Mouse (Mus musculus): ENCODE data around the gene Hs6st3.

The Hs6st3 gene

DNA sequence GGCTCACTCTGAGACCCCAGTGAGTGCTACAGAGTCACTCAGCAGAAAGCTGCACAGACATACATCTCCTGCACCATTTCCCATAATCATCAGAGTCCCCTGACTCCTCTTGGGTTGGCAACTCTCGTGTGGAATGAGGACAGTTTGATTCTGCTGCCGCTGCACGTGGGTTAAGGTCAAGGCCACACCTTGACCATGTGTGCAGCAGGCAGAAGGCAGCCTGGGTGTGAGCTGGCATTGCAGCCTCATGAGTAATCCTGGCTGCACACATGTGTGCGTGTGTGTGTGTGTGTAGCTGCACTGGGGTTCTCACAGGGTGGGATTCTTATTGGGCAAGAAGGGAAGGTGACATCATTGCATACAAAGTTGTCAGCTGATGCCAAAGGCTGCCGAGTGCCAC, 677.5 kb downstream of the Hs6st3 start:
- DNase-seq = no peak

DNA sequence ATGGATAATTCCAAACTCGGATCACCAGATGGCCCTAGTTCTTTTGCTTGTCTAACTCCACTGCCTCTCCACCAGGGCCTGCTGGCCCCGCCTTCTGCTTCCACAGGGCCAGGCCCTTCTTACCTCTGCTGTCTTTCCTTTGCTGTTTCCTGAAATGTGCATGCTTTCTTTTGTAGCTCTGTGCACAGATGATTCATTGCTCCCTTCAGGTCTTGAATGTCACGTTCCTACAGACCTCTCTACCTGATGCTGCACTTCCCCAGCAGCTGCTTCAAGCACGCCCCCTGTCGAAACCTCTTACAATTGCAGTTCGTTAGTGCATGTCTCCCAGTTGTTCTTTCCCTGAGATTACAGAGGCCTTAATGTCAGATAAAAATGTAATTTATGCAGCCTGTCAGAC, 682.4 kb downstream of the Hs6st3 start:
- DNase-seq = peak; percentile 15 to 20

DNA sequence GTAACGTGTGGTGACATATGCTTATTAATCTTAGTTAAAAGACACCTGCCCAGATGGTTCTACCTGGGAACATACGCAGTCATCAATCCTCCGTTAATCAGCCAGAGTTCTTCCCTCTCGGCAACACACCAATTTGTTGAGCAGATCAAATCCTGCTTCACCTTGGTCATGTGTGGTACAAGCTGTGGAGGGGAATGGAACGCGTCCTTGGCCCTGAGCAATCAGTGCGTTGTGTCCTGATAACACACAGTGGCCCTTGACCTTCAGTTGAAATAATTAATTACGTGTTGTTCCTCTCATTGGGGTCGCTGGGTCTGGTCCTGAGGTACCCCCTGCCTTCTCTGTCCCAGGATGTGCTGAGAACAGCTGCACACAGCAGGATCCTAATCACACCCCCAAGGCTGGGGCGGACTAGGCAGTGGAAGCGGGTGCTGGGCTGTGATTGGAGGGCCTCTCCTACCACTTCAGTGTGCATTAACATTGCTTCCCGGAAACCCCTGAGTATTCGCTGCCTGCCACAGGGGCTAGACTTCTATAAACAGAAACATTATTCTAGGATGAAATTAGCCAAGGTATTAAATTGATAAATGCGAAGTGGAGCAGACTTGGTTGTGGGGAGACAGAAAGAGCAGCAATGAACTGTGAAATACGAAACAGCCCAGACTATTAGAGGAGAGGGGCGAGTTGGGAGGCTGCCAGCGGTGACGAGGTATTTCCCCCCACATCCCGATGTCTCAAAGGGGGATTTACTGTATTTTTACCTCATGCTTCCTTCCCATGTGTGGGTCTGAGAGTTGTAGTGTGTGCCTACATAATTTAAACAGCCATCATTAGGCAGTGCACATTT, 693.2 kb downstream of the Hs6st3 start:
- DNase-seq = no peak

DNA sequence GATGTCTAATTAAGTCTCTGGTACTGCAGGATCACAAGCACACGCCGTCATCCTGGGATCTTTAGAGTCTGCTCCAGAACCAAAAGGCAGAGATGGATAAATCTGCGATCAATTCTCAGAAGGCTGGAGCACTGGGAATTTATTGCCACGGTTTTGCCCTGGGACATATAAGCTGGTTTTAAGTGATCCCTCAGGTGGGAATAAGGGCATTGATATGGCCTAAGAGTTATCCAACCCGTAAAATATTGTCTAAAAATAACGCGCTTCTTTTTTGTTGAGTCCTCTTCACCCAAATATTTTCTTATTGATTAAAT, 693.8 kb downstream of the Hs6st3 start:
- DNase-seq = no peak

DNA sequence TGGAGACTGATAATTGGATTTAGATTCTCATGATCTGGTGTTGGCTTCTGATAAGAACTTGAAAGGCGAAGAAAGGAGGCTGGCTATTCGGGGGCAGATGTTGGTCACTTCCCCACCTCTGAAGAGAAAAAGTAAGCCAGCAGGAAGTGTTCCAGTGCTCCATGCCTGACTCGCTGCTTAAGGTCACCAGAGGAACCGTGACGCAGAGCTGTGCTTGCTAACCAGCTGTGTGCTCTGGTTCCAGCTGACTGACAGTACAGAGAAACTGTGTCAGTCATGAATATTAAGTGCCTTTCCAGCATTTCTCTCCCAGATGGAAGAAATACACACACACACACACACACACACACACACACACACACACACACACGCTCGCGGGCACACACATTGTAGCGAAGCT, 694.8 kb downstream of the Hs6st3 start:
- no peak for DNase-seq

DNA sequence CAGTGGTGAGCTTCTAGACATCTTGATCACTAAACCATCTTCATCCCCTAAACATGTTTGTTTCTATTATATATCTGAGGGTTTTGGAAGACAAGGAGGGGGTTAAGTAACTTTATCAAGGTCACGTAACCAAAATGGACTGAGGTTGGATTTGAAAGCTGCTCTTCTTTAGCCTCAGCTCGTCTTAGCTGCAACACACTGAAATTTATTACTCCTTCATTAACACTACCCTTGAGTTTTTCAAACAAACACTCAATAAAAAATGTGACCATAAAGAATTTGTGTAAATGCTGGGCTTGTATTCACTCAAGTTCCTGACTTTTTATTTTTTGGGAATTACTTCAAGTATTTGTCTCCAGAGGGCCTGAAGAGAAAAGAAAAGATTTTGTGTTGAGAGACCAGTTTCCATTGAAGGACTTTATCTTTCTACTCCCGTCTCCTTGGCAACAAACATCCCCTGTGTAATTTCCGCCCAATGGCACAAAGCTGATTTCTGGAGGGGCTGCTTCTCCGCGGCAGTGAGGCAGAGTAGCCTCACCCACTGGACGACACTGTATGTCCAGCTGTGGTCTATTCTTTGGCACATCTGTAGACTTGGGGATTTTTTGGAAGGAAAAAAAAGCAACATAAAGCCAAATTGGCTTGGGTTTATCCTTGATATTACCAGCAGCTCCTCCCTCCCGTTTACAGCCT, 696.0 kb downstream of the Hs6st3 start:
- DNase-seq = no peak

DNA sequence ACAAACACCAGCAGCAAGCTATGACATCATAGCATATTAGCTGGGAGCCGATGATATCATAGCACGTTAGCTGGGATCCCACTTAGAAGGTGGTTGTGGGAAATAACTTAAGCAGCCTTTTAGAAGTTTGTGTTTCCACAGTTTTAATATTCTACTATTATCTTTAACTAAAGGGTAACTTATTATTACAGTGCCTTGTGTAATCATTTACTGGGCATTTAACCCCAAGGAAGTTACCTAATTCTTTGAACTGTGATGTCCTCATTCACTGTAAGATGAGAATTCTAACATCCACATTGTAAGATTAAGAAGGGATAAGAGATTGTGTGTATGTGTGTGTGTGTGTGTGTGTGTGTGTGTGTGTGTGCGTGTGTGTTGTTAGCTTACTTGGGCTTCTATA, 697.9 kb downstream of the Hs6st3 start:
- no peak for DNase-seq

DNA sequence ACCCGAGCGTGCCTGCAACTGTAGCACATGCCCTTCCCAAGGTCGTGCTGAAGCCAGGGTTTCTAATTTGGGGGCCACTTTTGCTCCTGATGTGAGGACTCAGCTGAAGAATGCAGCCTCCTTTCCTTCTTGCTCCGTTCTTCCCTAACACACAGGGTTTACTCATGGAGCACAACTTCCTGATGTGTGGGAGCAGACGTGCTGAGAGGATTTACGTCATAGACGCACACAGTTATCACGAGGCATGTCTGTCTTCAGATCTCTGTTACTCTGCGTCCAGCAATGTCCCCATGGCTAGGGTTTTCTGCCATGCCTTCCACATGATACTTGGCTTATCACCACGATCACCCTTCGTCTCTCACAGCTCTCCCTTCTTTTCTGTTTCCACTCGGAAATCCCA, 709.4 kb downstream of the Hs6st3 start:
- DNase-seq = no peak

DNA sequence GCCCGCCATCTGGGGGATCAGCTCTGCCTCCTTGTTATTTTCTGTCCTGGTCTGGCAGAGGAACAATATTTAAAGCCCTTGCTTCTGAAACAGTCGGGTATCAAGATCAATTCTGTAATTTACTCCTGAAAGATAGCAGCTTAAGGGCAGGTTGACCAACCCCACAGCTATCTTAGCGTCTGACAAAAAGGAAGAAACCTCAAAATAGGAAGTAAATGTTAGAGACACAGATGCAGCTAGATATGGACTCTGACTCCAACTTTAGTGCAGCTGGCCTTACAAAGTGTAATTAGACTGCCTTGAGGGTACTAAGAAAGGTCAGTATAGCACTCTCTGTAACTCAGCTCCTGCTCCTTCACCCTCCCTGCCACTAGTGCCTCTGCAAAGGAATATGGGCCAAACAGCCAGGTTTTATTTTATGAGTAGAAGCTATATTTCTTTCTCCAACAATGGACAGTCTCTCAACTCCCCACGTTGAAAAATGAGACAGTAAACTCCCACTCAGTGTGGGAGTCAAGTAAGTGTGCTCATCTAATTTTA, 710.7 kb downstream of the Hs6st3 start:
- DNase-seq = no peak

DNA sequence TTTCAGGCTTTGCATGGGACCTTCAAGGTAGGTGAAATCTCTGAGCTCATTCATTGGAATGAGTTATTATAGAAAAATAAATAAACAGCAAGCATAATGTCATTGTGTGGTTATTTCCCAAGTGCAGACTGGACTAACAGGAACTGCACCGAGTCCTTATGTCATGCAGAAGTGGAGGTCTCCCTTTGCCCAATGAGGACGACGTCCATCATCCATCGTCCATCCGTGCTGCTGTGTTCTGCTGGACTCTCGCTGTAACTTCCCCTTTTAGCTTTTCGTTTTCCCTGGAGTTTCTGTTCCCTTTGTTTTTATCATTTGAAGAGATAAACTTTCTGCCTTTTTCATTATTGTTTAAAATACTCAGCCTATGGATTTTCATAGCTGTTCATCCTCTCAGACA, 711.2 kb downstream of the Hs6st3 start:
- no peak for DNase-seq

DNA sequence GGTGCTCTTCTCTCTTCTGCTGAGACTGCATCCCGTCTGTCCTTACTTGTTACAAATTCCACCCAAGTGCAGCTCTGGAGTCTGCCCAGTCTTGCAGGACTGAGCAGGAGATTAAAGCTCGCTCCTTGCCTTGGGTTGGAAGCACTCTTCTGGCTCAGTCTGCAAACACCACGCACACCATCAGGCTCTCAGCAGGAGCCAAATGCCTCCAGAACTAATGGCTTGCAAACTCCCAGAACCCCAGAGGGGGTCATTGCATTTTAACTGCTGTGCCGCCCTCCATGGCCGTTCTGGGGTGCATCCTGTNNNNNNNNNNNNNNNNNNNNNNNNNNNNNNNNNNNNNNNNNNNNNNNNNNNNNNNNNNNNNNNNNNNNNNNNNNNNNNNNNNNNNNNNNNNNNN, 714.0 kb downstream of the Hs6st3 start:
- DNase-seq = peak; percentile 43 to 48

DNA sequence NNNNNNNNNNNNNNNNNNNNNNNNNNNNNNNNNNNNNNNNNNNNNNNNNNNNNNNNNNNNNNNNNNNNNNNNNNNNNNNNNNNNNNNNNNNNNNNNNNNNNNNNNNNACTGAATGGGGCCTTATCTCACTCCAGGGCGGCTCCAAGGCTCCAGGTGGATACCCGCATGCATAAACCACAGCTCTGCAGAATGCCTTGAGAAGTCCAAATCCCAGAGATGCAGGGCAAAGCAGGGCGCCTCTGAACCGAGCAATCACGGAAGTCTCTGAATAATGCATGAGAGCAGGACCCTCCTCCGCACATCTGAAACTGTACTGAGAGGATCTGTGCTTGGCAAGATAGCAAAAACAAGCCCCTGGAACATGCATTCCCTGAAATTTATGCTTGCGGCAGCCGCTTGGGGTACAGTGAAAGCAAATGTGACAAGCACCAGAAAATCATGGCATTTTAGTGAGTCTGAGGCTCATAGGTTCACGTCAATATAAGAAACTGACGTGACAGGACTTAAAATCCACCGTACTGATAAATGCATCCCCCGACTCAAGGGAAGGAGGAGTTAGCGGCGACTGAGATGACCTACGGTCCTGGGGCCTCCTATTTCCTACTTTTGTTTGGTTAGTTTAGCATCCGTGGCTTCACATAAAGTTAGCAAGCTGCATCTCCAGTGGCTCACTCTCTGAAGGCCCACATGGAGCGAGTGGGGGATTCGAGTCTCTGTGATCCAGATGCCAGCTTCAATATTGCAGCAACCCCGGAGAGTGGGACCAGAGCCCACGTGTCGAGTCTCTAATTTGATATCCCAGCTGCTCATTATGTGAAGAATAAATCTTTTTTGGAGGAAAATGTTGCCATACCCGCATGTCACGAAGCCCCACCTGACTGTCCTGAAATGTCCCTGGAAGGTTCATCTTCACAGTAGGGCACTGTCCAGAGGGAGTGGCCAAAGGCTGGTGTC, 719.5 kb downstream of the Hs6st3 start:
- peak; percentile 8 to 19 for DNase-seq

DNA sequence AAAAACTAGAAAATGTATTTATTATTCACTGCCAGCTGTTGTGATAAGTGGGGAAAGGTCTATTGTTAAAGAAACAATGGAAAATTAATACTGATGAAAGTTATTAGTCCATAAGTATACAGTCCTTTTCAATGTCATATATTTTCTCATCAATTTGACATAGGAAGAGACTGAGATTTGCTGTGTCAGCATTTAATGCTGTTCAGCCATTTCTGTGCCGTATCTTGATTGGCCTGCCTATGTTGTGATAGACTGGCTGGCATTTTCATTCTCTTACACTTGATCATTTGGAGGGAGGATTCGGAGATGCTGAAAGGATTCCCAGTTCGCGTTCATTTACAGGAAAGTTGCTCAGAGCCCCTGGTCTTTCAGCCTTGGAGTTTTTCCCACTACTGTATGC, 735.5 kb downstream of the Hs6st3 start:
- DNase-seq = no peak

DNA sequence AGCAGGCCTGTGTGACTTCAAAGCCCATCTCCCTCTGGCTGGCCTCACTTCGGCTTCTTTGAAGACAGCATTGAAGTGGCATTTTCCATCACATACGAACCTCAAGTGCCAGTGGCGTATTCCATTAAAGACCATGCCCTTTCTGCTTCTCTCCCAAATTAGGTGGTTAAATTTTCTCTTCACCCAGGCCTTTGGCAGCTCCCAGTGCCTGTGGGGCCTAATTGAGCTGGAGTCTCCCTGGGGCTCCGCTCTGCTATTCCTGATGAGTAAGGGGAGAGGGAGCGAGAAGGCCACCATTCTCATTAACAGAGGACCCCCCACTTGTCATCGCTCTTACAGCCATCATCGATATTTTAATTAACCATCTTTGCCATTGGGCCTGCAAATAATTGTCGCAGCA, 754.8 kb downstream of the Hs6st3 start:
- no peak for DNase-seq

DNA sequence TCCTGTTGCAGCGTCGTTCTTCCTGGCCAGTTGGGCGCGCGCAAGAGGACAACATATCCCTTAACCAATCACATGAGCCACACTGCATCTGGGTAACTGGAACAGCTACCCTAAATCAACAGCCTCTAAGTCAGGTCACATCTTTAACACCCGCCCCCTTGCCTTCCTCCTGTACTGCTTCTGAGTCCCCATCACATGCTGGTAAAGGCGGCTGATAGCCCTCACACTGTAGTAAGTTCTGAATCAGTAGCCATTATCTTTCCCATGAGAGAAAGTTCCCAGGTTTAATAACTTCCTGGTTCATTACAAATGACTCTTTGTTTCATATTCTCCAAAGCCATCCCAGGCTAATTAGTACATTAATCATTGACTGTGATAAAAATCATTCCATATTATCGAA, 757.0 kb downstream of the Hs6st3 start:
- DNase-seq = no peak

DNA sequence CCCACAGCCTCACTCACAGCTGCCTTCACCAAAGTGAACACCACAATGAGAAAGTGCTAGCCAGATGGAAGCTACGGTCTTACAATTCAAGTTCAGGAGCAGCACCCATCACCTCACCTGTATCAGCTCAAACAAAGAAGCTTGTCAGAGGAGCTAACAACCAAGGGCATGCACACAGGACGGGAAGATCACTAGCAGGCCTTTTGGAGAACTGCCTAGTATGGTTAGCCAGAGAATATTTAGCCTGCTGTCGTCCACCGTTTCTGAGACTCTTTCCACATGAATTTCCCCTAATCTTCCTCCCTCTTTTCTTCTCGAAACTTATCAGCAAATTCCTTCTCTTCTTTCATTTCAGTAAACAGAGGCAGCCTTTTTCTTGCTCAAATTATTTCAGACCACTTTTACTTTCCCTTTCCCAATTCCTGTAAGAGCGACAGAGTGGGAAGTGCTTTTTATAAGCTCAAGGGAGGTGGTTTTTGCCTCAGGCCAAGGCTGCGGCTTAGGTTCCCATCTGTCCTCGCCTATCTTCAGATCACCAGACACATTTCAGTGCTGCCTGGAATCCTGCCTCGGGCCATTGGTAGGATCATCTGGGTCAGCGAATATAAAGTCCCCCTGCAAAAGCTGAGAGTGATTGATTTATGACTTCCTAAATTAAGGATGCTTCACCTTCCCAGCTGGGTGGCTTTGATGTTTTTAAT, 757.8 kb downstream of the Hs6st3 start:
- peak in 1 of 2 experiments; percentile 5 for DNase-seq

DNA sequence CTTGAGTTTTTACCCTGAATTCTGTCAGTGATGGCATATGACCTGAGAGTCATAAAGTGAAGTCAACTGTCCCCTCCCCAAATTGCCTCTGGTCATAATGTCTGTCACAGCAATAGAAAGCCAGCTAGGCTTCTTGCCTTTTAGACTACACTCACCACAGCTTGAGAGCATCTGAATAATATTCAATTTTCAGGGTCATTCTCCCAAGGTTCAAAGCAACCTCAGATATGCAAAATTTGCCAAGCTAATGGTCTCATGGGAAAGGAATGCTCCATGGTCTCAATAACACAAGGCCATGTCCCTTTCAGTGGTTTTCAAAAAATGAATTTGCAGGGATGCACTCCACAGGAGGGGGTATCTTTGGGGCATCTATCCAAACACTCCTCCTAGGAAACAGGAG, 764.3 kb downstream of the Hs6st3 start:
- DNase-seq = no peak

DNA sequence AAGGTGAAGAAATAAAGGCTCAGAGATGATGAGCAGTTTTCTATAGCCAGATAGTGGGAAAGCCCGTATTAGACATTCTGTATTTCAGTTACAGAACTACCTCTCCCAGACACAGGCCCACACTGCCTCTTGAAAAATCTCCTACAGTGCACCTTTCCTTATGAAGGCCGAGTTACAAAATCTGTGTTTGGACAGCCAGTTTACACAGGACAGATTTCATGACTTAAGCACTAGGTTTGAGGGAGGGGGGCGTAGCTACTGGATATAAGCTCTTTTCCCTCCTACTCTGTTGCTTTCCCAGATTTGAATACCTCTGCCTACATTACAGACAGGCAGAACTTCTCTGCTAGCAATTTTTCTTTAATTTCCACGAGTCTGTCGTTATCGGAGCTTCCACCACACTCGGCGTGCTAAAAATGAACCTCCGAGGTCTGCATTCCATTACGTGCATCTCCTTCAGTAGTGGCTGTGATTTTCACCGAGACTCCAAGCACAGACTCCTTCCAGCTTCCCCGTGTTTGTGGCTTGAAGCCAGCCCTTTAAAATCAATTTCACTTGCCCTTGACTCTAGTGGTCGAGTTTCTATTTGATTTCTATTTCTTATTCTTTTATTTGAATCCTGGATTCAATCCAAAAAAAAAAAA, 770.0 kb downstream of the Hs6st3 start:
- DNase-seq = no peak

DNA sequence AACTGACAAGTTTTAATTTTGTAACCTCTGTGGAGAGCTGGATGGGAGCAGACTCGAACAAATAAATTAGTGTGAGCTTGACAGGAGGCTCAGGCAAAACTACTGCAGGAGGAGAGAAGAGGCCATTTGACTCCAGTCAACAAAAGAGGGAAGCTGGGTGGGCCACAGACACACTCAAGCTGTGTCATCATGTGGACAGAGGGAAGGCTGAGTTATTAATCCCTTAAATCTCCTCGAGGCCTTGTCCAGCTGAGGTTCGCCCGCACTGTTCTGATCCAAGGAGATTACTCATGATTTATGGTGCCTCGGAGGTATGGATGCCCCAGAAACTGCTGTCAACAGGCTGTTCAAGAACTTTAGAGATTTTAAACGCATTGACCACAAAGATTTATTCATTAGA, 776.4 kb downstream of the Hs6st3 start:
- no peak for DNase-seq

DNA sequence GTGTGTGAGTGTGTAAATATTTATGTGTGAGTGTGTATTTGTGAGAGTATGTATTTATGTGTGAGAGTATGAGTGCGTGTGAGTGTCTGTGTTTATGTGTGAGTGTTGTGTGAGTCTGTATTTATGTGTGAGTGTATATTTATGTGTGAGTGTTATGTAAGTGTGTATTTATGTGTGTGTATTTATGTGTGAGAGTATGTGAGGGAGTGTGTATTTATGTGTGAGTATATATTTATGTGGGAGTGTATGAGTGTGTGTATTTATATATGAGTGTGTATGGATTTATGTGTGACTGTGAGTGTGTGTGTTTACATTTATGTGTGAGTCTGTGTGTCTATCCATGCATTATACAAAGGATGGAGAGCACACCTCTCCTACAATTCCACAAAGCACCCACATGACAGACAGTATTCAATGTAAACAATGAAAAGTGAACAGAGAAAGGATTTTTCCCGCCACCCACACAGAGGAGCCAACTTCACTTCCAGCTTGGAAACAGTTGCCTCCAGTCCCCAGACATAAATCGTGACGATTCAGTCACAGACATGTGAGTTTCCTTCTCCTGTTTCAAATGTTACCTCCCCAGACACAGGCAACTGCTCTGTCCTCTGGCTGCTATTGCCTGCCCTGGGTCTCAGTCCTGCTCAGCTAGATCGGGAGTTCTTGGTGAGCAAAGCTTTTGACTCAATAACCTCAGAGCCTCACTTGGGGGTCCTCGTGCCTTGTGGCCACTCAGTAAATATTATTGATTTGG, 780.3 kb downstream of the Hs6st3 start:
- DNase-seq = no peak

DNA sequence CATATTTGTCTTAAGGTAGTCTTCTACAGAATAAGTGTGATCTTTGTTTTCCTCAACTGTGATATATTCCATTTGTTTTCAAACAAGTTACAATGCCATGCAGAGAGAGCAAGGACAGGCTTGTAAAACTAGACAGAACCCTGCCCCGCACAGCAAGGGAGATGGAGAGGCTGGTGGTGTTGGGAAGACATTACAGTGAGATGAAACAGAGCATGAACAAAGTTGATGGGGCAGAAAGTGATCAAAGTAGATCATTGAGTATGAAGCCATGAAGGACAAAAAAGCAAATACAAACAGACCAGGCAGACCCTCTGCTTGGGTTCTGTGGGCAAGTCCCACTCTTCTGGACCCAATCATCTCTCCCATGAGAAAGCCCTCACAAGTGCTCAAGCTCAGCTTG, 781.0 kb downstream of the Hs6st3 start:
- no peak for DNase-seq
